Mouse (Mus musculus): ENCODE data around the gene Pfkfb2. TPM values are rescaled to one million over a fixed set of nuclear protein-coding genes. Genes with fewer than 3 reads are reported as not detected.
"Not testable (repeated sequence)": the region's sequence is repeated elsewhere in the genome, so short reads cannot be mapped to it uniquely, and the experiment has no call there.

Gene Pfkfb2
- total RNA-seq, 1 experiment from 2014 or later: 14.6 TPM

DNA sequence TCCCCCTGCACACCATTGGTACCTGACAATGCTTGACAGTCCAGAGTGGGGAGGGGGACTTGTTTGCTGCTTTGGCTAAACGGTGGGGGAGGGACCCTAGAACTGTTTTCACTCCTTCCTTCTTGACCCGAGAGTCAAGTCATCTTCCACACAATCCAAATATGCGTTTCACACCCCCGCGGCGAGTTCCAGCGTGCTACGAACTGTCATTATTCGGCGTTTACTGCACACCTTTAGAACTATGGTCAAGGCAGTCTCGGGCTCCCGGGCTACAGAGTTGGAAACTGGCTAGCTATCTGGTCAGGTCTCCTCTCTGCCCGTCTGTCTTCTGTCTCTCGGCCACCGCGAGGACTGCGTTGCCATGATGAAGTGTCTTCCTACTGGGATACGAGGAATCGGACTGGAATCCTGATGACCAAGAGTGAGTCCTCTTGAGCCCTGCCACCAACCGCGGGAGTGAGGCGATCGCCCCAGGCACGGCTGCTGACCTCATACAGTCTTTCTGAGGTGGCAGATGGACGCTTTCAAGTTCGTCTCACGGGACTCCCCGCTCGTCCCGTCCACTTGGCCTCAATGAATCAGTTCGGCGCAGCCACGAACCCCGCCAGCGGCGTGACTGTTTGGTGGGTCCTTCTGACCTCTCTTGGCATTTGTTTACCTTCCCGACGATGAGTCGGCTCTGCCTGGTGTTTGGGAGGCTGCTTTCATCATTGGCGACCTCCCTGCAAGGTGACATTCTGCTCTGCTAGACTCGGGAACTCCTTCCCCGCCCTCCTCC, 12.4 kb downstream of the Pfkfb2 start:
- ATAC-seq (replicated peaks in 1 of 2; ENCODE audit: insufficient read depth in 1 of 2, low FRiP score in 2 of 2, low TSS enrichment in 1 of 2, low read depth in 1 of 2, poor library complexity in 2 of 2, severe bottlenecking in 2 of 2): 0 out of 4 replicates have a peak, but pooled peaks of 1 of the 2 experiments have one; percentile 3

DNA sequence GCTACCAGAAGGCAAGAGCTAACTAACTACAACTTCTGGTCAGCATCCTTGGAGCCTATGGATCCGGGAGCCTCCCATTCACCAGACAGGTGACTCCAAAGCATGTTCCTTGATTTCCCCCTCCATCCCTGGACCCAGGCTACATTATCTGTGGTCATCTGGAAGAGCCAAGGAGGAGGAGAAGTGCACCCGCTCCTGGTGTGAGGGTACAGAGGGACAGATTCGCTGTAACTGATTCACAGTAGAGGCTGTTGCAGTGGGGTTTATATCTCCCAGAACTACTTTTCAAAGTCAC, 12.9 kb downstream of the Pfkfb2 start:
- no peak for ATAC-seq (replicated peaks in 1 of 2; ENCODE audit: insufficient read depth in 1 of 2, low FRiP score in 2 of 2, low TSS enrichment in 1 of 2, low read depth in 1 of 2, poor library complexity in 2 of 2, severe bottlenecking in 2 of 2)

DNA sequence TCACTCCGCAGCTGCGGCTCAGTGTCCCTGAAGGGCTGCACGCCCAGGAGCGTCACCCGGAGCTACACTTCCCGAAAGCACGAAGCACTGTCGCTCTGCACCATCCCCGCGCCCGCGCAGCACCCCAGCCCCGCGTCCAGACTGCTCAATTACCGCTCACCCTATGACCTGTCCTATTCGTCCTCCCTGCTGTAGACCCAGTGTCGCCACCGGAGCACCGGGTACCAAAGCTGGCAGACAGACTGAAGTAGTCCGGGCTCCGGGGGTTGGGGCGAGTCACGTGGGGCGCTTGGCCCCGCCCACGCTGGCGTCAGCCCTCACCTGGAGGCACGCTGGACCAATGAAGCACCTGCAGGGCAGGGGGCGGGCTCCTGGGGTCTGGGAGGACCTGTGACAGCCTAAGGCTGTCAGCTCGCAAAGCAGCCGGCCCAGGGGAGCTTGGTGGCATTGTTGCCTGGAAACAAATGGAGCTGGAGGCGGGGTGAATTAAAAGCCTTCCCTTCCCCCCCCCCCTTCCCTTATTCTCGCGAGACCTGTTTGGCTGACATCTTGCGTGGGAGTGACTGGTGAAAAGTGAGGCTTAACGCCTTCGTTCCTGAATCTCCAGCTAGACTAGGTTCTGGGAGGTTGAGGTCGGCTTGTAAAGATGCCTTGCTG, 13.4 kb downstream of the Pfkfb2 start, which contains the start of gene Gm29427:
TSS of gene Gm29427 (minus strand) at position 239 of the 657 bp plus-strand sequence.
- peak; percentile 75 to 78 for ATAC-seq (replicated peaks in 1 of 2; ENCODE audit: insufficient read depth in 1 of 2, low FRiP score in 2 of 2, low TSS enrichment in 1 of 2, low read depth in 1 of 2, poor library complexity in 2 of 2, severe bottlenecking in 2 of 2)

DNA sequence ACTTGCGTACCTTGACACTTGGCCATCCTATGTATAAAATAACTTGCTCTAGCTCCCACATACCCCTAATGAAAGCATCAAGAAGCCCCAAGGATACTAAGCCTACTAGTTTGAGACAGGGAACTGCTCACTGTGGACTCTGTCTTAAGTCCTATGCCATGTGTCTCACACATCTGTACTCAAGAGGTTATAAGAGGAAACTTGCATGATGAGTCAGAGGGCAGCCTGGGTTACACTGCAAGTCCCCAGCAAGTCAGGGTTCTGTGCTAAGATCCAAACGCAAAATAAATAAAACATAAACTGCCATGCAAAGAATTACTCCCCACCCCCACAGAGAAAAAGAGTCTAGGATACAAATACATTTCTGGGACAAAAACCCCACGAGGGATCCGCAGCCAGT, 15.0 kb downstream of the Pfkfb2 start:
- ATAC-seq (replicated peaks in 1 of 2; ENCODE audit: insufficient read depth in 1 of 2, low FRiP score in 2 of 2, low TSS enrichment in 1 of 2, low read depth in 1 of 2, poor library complexity in 2 of 2, severe bottlenecking in 2 of 2): no peak

DNA sequence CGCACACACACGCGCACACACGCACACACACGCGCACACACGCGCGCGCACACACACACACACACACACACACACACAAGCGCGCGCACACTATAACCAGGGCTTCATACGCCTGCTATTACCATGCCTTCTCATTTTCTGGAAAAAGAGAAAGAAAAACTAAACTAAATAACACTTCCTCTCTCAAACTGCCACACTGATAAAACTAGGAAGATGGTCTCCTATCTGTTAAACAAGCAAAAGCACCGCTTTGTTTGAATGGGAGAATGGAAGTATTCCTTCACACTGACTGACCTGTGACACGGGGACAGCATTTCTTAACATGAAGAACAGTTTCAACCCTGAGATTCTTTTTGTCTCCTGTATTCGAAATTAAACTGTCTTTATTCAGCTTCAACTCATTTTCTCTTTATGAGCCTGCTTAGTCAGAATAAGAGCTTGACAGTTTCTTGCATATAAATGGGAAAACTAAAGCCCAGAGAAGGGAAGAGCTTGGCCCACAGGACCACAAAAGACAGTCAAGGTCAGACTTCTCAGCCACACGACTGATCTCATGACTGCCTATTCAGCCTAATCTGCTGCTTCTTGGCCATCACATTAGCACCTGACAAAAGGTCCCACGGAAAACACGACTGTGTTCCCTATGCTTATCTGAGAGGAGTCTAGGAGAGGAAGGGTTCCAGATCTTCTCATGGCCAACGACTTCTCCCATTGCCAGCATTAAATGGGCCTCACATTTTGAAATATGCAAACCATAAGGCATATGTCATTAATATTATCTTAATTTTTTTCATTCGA, 18.6 kb downstream of the Pfkfb2 start:
- no peak for ATAC-seq (replicated peaks in 1 of 2; ENCODE audit: insufficient read depth in 1 of 2, low FRiP score in 2 of 2, low TSS enrichment in 1 of 2, low read depth in 1 of 2, poor library complexity in 2 of 2, severe bottlenecking in 2 of 2)

DNA sequence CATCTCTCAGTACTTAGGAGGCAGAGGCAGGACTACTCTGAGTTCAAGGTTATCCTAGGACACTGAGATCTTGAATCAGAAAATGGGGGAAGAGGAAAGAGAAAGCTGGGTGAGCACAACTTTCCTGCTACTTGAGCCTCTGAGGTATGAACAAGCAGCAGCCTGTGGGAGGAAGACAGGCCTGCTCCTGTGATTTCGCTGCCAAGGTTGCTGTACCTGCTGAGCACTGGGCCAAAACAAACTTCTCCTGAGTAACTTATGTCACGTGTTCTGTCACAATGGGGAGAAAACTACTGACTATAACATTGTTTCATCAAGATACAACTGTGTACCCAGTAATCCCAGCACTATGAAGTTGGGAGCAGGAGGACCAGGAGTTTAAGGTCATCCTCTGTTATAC, 25.4 kb downstream of the Pfkfb2 start:
- ATAC-seq (replicated peaks in 1 of 2; ENCODE audit: insufficient read depth in 1 of 2, low FRiP score in 2 of 2, low TSS enrichment in 1 of 2, low read depth in 1 of 2, poor library complexity in 2 of 2, severe bottlenecking in 2 of 2): no peak

DNA sequence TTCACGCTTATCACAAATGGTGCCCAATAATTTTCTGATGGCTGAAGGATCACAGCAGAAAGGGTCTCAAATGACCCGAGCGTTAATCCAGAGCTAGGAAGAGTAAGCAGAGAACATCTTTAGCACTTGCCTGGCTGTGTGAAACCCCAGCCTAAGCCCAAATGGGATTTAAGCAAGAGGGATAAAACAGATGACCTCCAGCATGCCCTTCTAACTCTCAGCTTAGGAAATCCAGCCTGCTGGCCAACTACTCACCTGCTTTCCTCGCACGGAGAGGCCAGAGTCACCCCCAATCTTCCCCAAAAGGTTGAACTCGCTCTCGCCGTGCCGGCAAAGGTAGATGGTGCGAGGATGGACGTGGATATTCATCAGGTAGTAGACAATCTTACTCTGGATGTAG, 27.1 kb downstream of the Pfkfb2 start:
- no peak for ATAC-seq (replicated peaks in 1 of 2; ENCODE audit: insufficient read depth in 1 of 2, low FRiP score in 2 of 2, low TSS enrichment in 1 of 2, low read depth in 1 of 2, poor library complexity in 2 of 2, severe bottlenecking in 2 of 2)

DNA sequence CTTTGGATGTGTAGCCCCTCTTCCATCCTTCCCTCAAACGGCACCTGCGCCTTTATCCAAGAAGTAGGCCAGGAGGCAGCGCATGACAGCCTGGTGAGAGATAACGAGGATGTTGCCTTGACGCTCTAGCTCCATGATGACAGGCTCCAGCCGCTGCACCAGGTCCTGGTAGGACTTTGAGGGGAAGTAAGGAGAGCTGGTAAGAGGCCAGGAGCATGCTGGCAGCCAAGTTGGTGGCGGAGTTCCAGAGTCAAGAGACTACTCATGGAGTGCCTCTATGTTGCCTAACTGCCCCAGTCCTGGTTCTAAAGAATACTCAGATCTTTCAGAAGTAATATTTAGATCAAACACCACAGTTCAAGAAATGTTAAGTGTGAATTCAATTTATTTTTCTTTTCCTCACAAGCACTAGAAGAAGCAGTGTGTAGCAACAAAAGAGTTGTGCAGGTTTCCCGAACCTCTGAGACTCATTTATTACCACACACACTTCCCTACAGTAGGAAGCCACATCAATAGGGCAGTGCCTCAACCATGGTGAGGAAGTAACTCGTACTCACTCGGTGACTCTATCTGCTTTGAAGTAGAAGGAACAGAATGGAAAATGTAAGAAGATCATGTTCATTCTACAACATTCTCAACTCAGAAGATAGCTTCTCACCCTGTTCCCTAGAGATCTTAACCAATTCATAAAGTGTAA, 29.0 kb downstream of the Pfkfb2 start:
- ATAC-seq (replicated peaks in 1 of 2; ENCODE audit: insufficient read depth in 1 of 2, low FRiP score in 2 of 2, low TSS enrichment in 1 of 2, low read depth in 1 of 2, poor library complexity in 2 of 2, severe bottlenecking in 2 of 2): peak in 1 of 2 experiments; percentile 21; a peak in 2 of 4 replicates

DNA sequence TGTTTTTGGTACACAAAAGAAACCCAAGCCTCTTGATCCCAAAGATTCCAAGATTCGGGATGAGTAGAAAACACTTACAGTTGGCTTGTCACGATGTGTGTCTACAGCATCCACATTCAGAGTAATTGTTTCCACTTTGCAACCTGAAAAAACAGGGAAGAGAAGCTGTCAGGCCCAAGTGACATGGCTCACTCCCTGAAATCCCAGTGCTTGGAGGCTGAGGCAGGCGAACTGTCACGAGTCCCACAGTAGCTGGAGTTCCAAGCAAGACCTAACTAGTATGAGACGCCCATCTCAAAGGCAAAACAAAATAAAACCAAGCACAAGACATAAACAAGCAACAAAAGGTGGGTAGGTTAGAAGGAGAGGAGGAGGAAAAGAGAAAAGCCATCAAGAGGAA, 30.5 kb downstream of the Pfkfb2 start:
- no peak for ATAC-seq (replicated peaks in 1 of 2; ENCODE audit: insufficient read depth in 1 of 2, low FRiP score in 2 of 2, low TSS enrichment in 1 of 2, low read depth in 1 of 2, poor library complexity in 2 of 2, severe bottlenecking in 2 of 2)

DNA sequence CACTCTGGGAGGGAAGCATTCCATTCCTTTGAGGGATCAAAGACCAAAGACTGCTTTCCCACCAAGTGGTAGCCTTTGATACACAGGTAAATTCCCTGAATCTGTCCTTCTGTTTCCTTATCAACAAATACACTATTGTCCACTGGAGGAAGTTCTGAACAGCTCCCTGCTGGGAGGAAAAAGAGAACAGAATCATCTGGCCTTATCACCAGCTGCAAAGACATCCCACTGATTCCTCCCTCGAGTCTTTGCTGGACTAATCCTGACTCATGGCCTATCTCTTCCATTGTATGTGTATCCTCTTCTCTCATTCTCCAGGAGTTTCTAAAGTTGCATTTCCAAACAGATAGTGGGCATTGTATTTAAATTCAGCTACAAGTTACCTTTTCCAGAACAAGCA, 45.1 kb downstream of the Pfkfb2 start:
- ATAC-seq (replicated peaks in 1 of 2; ENCODE audit: insufficient read depth in 1 of 2, low FRiP score in 2 of 2, low TSS enrichment in 1 of 2, low read depth in 1 of 2, poor library complexity in 2 of 2, severe bottlenecking in 2 of 2): no peak

DNA sequence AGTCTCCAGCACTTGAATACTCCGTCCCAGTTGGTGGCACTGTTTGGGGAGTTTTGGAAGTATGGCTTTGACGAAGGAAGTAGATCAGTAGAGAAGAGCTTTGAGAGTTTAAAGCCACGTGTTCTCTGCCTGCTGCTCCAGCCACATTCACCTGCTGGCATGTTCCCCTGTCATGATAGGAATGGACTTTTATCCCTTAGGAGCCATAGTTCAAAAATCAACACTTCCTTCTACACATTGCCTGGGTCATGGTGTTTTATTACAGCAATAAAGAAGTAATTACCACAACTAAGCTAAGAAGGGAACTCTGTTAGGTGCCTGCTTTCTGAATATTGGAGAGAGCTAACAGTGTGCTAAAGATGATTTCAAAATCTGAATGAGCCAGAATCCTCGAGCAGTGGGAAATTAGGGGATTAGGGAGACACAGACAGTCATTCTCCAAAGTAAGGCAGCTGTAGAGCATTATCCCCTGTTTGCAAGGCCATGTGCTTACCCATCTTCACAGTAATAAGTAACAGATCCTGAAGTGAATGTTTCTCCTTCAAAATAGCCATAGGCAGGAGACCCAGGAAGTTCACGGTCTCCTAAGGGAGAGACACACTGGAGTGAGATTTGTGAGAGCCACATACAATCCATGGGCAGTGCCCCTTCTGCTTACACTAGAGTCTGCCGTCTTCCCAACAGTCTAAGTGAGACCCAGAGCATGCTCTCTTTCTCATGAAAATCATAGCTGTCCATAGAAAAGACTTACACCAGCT, 47.2 kb downstream of the Pfkfb2 start:
- ATAC-seq (replicated peaks in 1 of 2; ENCODE audit: insufficient read depth in 1 of 2, low FRiP score in 2 of 2, low TSS enrichment in 1 of 2, low read depth in 1 of 2, poor library complexity in 2 of 2, severe bottlenecking in 2 of 2): no peak

DNA sequence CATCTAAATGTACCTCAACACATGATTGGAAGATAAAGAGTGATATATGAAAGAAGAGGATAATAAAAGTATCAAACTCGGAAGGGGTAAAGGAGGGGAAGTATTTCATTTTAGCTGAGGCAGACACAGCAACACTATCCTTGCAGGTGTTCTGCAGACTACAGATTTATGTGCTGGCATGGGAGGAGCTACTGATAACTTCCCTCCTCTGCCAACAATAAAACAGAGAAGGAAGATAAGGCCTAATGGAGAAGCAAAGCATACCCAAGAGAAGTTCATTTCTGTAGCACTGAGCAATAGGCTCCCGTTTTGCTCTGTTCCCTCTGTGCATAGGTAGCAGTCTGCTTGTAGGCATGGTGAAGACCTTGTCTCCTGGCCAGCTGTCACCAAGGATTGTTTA, 48.0 kb downstream of the Pfkfb2 start:
- no peak for ATAC-seq (replicated peaks in 1 of 2; ENCODE audit: insufficient read depth in 1 of 2, low FRiP score in 2 of 2, low TSS enrichment in 1 of 2, low read depth in 1 of 2, poor library complexity in 2 of 2, severe bottlenecking in 2 of 2)

DNA sequence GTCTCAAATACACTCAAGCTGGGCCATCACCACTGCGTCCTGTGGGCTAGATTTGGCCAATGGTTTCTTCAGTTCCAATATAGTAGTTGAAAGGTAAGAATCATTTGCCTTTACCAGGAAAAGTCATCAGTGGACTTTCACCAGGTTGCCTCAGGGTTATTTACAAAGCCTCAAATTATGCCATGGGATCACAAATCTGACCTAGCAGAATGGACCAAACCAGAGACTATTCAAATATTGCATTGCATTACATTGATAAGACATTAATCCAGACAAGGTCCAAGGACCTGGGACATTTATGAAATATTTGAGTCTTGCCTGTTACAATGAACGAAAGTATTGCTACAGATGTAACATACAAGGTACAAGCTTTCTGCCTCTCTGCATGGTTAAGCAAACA, 50.5 kb downstream of the Pfkfb2 start:
- no peak for ATAC-seq (replicated peaks in 1 of 2; ENCODE audit: insufficient read depth in 1 of 2, low FRiP score in 2 of 2, low TSS enrichment in 1 of 2, low read depth in 1 of 2, poor library complexity in 2 of 2, severe bottlenecking in 2 of 2)

DNA sequence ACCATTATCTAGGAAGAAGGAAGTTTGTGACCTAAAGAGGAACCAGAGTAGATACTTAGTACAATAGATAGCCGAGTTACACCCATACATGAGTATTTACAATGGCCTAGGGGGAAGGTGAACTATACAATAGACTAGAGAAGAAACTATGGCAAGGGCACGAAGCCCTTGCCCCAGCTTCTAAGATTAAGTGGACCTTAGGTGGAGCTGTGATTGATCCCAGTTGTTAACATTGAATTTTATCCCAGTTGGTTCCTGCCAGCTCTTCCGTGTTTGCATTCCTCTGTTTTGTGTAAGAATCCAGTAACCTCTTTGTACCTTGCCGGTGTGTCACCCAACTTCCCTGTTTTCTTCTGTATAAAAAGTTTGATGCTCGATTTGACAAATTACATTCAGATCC, 65.5 kb downstream of the Pfkfb2 start:
- not testable (repeated sequence) for ATAC-seq (replicated peaks in 1 of 2; ENCODE audit: insufficient read depth in 1 of 2, low FRiP score in 2 of 2, low TSS enrichment in 1 of 2, low read depth in 1 of 2, poor library complexity in 2 of 2, severe bottlenecking in 2 of 2)

DNA sequence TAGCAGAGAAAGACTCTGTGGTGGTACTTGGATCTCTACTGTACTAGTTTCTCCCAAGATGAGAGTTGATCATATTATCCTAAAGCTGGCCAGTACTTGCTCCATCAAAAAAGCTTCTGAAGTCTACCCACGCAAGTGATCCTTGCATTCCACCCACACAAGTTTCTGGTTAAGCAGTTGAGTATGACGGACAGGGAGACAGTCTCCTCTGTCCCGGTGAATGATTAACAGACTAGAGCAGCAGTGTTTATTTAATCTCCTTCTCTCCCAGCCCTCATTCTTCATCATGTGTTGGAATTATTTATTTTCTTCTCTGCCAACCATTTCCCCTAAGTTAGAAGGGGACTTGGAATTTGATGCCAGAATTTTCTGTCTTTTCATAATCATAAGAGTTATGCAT, 67.6 kb downstream of the Pfkfb2 start, which contains the start of gene C4bp:
TSS of gene C4bp (minus strand) at position 179 of the 400 bp plus-strand sequence.
- no peak for ATAC-seq (replicated peaks in 1 of 2; ENCODE audit: insufficient read depth in 1 of 2, low FRiP score in 2 of 2, low TSS enrichment in 1 of 2, low read depth in 1 of 2, poor library complexity in 2 of 2, severe bottlenecking in 2 of 2)

DNA sequence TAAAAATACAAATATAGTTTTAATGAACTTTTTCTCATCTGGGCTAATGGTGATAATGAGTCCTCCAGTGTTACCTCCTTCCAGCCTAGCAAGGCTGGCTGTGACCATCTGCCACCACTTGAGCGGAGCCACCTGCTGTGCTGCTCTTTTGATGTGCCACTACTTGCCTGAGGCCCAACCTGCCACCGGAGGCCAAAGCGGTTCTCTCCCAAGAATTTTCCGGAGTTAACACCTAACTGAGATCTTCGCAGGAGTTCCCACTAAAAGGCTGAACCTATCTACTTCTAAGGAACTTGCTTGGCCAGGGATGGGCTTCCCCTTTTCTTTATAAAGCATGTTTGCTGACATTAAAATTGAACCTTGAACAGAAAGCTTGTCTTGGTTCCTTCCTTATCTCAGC, 69.4 kb downstream of the Pfkfb2 start:
- not testable (repeated sequence) for ATAC-seq (replicated peaks in 1 of 2; ENCODE audit: insufficient read depth in 1 of 2, low FRiP score in 2 of 2, low TSS enrichment in 1 of 2, low read depth in 1 of 2, poor library complexity in 2 of 2, severe bottlenecking in 2 of 2)

DNA sequence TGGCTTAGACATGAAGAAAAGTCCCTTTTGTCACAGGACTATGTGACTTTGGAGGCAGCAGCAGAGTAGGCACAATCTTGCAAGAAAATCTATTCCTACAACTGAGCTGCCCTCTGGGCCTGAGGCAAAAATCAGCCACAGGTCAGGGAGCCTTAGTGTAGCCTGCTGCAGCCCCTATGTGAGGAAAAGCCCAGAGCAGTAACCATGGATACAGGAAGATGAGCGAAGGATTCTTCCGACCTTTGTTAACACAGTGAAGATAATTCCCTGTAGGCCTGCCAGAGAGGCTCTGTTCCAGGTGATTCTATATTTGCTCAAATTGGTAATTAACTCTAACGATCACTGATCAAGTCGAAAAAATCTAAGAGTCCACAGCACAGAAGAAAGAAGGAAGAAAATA, 85.0 kb downstream of the Pfkfb2 start:
- no peak for ATAC-seq (replicated peaks in 1 of 2; ENCODE audit: insufficient read depth in 1 of 2, low FRiP score in 2 of 2, low TSS enrichment in 1 of 2, low read depth in 1 of 2, poor library complexity in 2 of 2, severe bottlenecking in 2 of 2)
